Mouse (Mus musculus): ENCODE results near the gene Tmem41b.

The Tmem41b gene

DNA sequence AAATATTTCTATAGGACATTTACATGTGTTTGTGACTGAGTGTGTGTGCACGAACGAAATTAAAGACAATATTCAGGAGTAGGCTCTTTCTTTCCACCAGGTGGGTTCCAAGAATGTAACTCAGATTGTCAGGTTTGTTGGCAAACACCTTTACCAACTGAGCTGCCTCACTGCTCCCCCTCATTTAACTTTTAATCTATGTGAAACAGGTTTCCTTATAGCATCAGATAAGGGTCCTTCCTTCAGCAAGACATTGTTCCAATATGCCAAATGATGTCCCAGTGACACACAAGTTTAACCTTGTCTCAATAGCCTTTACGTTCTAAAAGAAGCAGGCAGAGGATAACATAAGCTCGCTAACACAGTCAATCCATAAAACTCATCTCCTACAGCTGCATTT is 63.8 kb downstream of the Tmem41b start:
- DNase-seq (ENCODE audit: low spot score), result no peak
